Mouse (Mus musculus): Measurements from ENCODE around the gene 9230112D13Rik. TPM values are rescaled to one million over a fixed set of nuclear protein-coding genes. Genes with fewer than 3 reads are reported as not detected.

Gene 9230112D13Rik
- polyA plus RNA-seq, 1 experiment from 2014 or later: not detected

DNA sequence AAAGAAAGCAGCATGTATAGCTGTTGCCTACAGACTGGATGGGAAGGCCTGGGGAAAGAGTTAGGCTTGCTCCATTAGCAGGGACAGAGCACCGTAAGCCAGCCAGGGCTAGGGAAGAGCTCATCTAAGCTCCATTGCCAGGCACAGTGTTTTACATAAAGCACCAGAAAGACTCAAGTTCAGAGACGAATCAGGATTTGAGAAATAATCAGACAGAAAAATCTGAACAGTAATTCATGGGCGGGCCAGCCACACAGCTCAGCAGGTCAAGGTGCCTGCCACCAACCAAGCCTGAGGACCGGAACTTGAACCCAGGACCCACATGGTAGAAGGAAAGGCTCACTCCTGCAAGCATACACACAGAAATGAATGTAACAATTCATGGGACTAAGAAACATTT lies 22.9 kb downstream of the 9230112D13Rik start:
- no peak overlapping the region for H3K4me3 ChIP-seq (ENCODE audit: low read depth, low read length)
- peaks cover 11% of the 10 kb centered on the region for H3K4me1 ChIP-seq (ENCODE audit: insufficient read depth)
- H3K9me3 ChIP-seq (ENCODE audit: low read length): no peaks in the 10 kb centered on the region
- no peak overlapping the region for H3K9ac ChIP-seq (replicated peaks)
- DNase-seq (no peak), ATAC-seq (no peak)
- H3K27me3 ChIP-seq (ENCODE audit: insufficient read depth, low read length): peaks cover 32% of the 10 kb centered on the region
- no peak for TF ChIP-seq CTCF (IDR thresholded peaks at IDR 0.05; ENCODE audit: low read depth)
- TF ChIP-seq EP300 (IDR thresholded peaks at IDR 0.05; ENCODE audit: low read depth): no peak
- no peaks in the 10 kb centered on the region for H3K36me3 ChIP-seq (replicated peaks; ENCODE audit: insufficient read depth, low read length)
- 67% methylated on average over 4 of the region's 4 CpGs for WGBS (ENCODE audit: insufficient replicate concordance)
- no peak overlapping the region for H3K4me2 ChIP-seq (ENCODE audit: low read depth, low read length)
- no peak overlapping the region for H3K27ac ChIP-seq (ENCODE audit: low read depth)

DNA sequence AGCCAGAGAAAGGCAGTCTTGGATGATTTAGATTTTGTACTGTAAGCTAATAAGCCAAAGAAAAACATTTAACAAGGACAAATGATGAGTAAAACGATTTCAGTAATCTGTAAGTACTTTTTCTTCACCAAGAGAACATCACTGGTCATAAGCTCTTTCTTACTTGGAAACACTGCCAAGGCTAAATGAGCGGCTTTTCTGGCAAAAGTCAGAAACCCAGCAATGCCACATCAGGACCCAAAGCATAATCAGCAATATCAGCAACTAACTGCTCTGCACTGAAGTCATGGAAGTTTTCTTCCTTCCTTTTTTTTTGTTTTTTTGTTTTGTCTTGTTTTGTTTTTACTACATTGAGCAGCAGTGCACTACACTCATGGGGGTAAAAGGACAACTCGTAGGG lies 25.3 kb downstream of the 9230112D13Rik start:
- ATAC-seq (no peak), DNase-seq (no peak)
- Histone ChIP-seq H3K4me2 (ENCODE audit: low read depth, low read length) (no peak overlapping the region), H3K4me3 (ENCODE audit: low read depth, low read length) (no peak overlapping the region), H3K27ac (ENCODE audit: low read depth) (no peak overlapping the region), H3K36me3 (replicated peaks; ENCODE audit: insufficient read depth, low read length) (no peaks in the 10 kb centered on the region), H3K4me1 (ENCODE audit: insufficient read depth) (peaks cover 9% of the 10 kb centered on the region), H3K9me3 (ENCODE audit: low read length) (no peaks in the 10 kb centered on the region), H3K9ac (replicated peaks) (no peak overlapping the region), H3K27me3 (ENCODE audit: insufficient read depth, low read length) (peaks cover 14% of the 10 kb centered on the region)
- no peak for TF ChIP-seq CTCF (IDR thresholded peaks at IDR 0.05; ENCODE audit: low read depth)
- 61% methylated on average over 3 of the region's 3 CpGs for WGBS (ENCODE audit: insufficient replicate concordance)

DNA sequence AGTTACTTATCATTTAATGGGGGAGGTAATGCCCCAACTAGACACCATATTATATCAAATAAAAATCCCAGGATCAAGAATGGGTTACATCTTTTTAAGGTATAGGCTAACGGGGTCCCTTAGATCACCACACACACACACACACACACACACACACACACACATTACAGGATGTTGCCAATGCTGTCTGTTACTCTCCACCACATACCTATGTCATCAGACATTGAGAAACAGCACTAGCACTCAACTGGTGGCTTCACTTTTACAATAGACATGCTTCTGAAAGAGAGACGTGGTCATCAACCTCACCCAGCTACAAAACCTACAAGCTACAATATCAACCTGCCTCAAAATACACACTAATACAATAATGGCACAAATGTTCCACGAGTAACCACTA lies 28.9 kb downstream of the 9230112D13Rik start:
- 49% methylated on average over 3 of the region's 3 CpGs for WGBS (ENCODE audit: insufficient replicate concordance)
- Histone ChIP-seq H3K4me3 (ENCODE audit: low read depth, low read length) (no peak overlapping the region), H3K9ac (replicated peaks) (no peak overlapping the region), H3K27ac (ENCODE audit: low read depth) (peak overlapping the region; percentile 29; the same call in 1 of the 2 replicates), H3K4me2 (ENCODE audit: low read depth, low read length) (no peak overlapping the region), H3K9me3 (ENCODE audit: low read length) (no peaks in the 10 kb centered on the region), H3K36me3 (replicated peaks; ENCODE audit: insufficient read depth, low read length) (no peaks in the 10 kb centered on the region), H3K27me3 (ENCODE audit: insufficient read depth, low read length) (no peaks in the 10 kb centered on the region), H3K4me1 (ENCODE audit: insufficient read depth) (peaks cover 4% of the 10 kb centered on the region)
- ATAC-seq: peak; percentile 50; the same call in 1 of the 2 replicates
- no peak for DNase-seq
- no peak for TF ChIP-seq EP300 (IDR thresholded peaks at IDR 0.05; ENCODE audit: low read depth)

DNA sequence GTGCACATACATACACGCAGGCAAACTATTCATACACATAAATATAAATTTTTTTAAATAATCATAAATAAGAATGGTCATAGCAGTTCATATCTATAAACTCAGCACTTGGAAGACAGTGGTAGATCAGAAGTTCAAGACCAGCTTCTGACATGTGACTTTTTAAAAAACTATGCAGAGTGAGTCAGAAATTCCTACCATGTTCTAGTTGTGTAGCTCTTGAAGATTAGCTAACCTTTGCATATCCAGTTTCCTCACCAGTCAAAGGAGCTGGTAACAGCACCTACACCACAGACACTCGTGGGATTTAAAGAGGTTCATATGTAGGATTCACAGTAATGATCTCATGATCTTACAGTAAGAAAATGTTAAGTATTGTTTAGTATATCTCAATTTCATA lies 29.9 kb downstream of the 9230112D13Rik start:
- no peaks in the 10 kb centered on the region for H3K9me3 ChIP-seq (ENCODE audit: low read length)
- DNase-seq: no peak
- no peaks in the 10 kb centered on the region for H3K36me3 ChIP-seq (replicated peaks; ENCODE audit: insufficient read depth, low read length)
- no peaks in the 10 kb centered on the region for H3K27me3 ChIP-seq (ENCODE audit: insufficient read depth, low read length)
- H3K27ac ChIP-seq (ENCODE audit: low read depth): no peak overlapping the region
- H3K9ac ChIP-seq (replicated peaks): no peak overlapping the region
- H3K4me1 ChIP-seq (ENCODE audit: insufficient read depth): peaks cover 4% of the 10 kb centered on the region
- ATAC-seq: no peak
- WGBS (ENCODE audit: insufficient replicate concordance): 53% methylated on average over 2 of the region's 2 CpGs
- H3K4me3 ChIP-seq (ENCODE audit: low read depth, low read length): no peak overlapping the region
- TF ChIP-seq CTCF (IDR thresholded peaks at IDR 0.05; ENCODE audit: low read depth) (no peak), EP300 (IDR thresholded peaks at IDR 0.05; ENCODE audit: low read depth) (no peak)
- H3K4me2 ChIP-seq (ENCODE audit: low read depth, low read length): no peak overlapping the region

DNA sequence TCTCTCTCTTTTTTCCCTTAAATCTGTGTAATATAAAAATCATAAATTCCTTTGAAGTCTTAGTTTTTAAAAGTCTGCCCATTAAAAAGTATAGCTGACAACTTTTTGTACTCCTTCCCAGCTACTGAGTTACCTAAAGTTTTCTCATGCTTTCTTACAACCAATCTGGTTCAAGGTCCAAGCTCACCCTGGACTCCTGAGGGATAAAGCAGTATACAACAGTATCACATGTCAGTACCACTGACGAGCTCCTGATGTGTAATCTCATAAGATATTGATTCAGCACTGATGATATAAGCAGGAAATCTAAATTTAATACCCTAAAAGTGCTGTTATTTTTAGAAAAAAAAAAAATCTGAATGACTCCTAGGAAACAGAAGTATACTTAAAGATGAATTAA lies 31.6 kb downstream of the 9230112D13Rik start:
- H3K4me3 ChIP-seq (ENCODE audit: low read depth, low read length): no peak overlapping the region
- DNase-seq: no peak
- no peaks in the 10 kb centered on the region for H3K36me3 ChIP-seq (replicated peaks; ENCODE audit: insufficient read depth, low read length)
- no peak overlapping the region for H3K9ac ChIP-seq (replicated peaks)
- H3K4me1 ChIP-seq (ENCODE audit: insufficient read depth): no peaks in the 10 kb centered on the region; the same call in 1 of the 2 replicates
- H3K27me3 ChIP-seq (ENCODE audit: insufficient read depth, low read length): no peaks in the 10 kb centered on the region
- H3K9me3 ChIP-seq (ENCODE audit: low read length): no peaks in the 10 kb centered on the region
- no peak for ATAC-seq
- H3K4me2 ChIP-seq (ENCODE audit: low read depth, low read length): no peak overlapping the region
- H3K27ac ChIP-seq (ENCODE audit: low read depth): peak overlapping the region; percentile 86; the same call in 1 of the 2 replicates
- no peak for TF ChIP-seq EP300 (IDR thresholded peaks at IDR 0.05; ENCODE audit: low read depth)
- WGBS (ENCODE audit: insufficient replicate concordance): 43% methylated on average over 1 of the region's 1 CpGs

DNA sequence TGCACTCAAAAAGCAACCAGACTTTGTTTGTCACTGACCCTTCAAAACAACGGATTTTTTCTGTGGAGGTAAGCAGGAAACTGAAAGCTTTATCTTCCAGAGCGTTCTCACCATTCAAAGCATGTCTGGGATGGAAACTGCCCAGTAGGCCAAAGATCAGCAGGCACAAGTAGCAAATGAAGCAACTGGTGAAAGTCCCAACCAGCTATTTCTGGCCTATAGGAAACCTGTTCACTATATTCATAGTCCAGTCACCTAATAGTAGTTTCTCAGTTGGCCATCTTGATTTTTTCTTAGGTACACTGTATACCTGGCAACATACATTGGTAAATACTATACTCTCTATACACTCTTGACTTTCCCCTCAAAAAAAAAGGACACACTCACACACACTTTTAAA lies 32.7 kb downstream of the 9230112D13Rik start:
- no peaks in the 10 kb centered on the region; the same call in 1 of the 2 replicates for H3K4me1 ChIP-seq (ENCODE audit: insufficient read depth)
- no peaks in the 10 kb centered on the region for H3K27me3 ChIP-seq (ENCODE audit: insufficient read depth, low read length)
- DNase-seq (peak; percentile 37), ATAC-seq (peak; percentile 88)
- no peaks in the 10 kb centered on the region for H3K9me3 ChIP-seq (ENCODE audit: low read length)
- no peak for TF ChIP-seq EP300 (IDR thresholded peaks at IDR 0.05; ENCODE audit: low read depth)
- TF ChIP-seq CTCF (IDR thresholded peaks at IDR 0.05; ENCODE audit: low read depth): no peak
- no peak overlapping the region for H3K4me2 ChIP-seq (ENCODE audit: low read depth, low read length)
- H3K4me3 ChIP-seq (ENCODE audit: low read depth, low read length): no peak overlapping the region
- H3K36me3 ChIP-seq (replicated peaks; ENCODE audit: insufficient read depth, low read length): no peaks in the 10 kb centered on the region
- no peak overlapping the region for H3K9ac ChIP-seq (replicated peaks)
- peak overlapping the region; percentile 86 for H3K27ac ChIP-seq (ENCODE audit: low read depth)
- 35% methylated on average over 2 of the region's 2 CpGs for WGBS (ENCODE audit: insufficient replicate concordance)

DNA sequence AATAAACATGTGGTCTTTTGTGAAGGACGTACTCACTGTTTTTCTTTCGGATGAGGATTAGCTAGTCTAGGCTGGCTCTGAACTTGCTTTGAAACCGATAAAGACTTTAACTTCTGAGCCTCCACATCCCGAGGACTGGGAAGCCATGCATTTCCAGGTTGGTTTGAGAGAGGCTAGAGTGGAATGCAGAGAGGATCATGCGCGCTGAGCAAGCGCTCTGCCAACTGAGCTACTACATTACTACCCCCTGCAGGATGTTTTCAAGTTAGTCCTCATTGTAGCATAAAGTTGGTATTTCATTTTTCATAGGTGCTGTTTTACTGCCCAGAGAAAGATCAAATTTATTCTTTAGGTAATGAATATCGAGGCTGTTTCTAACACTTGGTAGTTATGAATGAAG lies 36.4 kb downstream of the 9230112D13Rik start:
- no peak for ATAC-seq
- 64% methylated on average over 8 of the region's 8 CpGs for WGBS (ENCODE audit: insufficient replicate concordance)

More for the DNA sequence above, 36.4 kb downstream of the 9230112D13Rik start:
- Histone ChIP-seq H3K4me1 (ENCODE audit: insufficient read depth) (no peaks in the 10 kb centered on the region; the same call in 1 of the 2 replicates), H3K36me3 (replicated peaks; ENCODE audit: insufficient read depth, low read length) (no peaks in the 10 kb centered on the region), H3K9me3 (ENCODE audit: low read length) (no peaks in the 10 kb centered on the region), H3K9ac (replicated peaks) (no peak overlapping the region), H3K27ac (ENCODE audit: low read depth) (no peak overlapping the region), H3K4me2 (ENCODE audit: low read depth, low read length) (no peak overlapping the region), H3K4me3 (ENCODE audit: low read depth, low read length) (no peak overlapping the region), H3K27me3 (ENCODE audit: insufficient read depth, low read length) (no peaks in the 10 kb centered on the region)
- DNase-seq: no peak
- 0 out of 2 replicates have a peak, but pooled peaks have one; percentile 8 for TF ChIP-seq CTCF (IDR thresholded peaks at IDR 0.05; ENCODE audit: low read depth)
- no peak for TF ChIP-seq EP300 (IDR thresholded peaks at IDR 0.05; ENCODE audit: low read depth)
